Mouse (Mus musculus): ENCODE data around the gene Epb41l4b. TPM values are rescaled to one million over a fixed set of nuclear protein-coding genes. Genes with fewer than 3 reads are reported as not detected.

Gene Epb41l4b
- total and polyA plus RNA-seq, 2 experiments from 2014 or later = 1.8 to 6.2 TPM

DNA sequence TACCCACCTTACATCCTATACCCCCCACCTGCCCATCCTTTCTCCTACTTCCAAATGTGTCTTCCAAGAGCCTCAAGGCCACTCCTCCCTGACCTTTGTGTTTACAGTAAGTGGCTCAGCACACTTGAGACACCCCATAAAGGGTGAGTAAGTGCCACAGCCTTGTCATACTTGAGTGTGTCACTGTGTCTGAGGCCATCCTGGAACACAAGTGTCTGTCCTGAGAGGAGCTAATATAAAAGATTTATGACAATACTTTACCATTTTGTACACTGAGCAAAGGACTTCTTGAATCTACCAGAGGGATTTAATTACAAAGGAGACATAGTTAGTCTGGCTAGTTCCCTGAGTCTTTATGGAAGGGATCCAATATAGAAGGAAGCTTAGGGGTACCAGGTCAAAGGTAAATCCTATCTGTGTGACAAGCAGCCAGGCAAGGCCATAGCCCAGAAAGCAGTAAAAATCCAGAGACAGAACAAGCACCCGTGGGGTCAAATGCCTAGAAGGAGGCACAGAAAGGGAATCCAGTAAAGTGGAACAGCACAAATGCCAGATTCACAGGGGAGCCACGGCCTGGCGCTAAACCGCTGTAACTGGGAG, 2.9 kb downstream of the Epb41l4b start:
- H3K4me3 ChIP-seq (ENCODE audit: low read depth, low read length) = no peak overlapping the region
- H3K9ac ChIP-seq = no peak overlapping the region
- H3K36me3 ChIP-seq (ENCODE audit: insufficient read depth) = no peaks in the 10 kb centered on the region

DNA sequence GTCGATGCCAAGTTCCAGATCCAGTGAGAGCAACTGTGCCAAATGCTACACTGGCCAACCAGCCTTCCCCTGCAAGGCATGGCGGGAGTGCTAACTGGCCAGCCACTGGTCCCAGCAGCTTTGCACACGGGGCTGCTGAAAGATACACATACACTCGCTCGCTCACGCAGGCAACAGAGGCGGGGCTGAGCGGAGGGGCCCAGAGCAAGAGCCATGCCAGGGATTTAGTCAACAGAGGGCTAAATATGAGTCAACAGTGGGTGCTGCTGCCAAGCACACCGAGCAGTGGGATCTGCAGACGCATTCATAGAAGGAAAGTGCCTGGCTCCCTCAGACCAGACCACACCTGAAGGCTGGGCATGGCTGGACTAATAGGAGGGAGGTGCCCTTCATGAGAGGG, 3.8 kb downstream of the Epb41l4b start:
- Histone ChIP-seq H3K4me2 (ENCODE audit: low read depth) (peak overlapping the region; percentile 15; the same call in 1 of the 2 replicates), H3K4me1 (ENCODE audit: insufficient read depth) (peaks cover 3% of the 10 kb centered on the region; the same call in 1 of the 2 replicates), H3K27me3 (ENCODE audit: insufficient read depth, low read length) (peaks cover 25% of the 10 kb centered on the region), H3K27ac (ENCODE audit: low read depth, low read length) (no peak overlapping the region), H3K9me3 (ENCODE audit: low read length) (no peaks in the 10 kb centered on the region), H3K9ac (no peak overlapping the region), H3K36me3 (ENCODE audit: insufficient read depth) (no peaks in the 10 kb centered on the region), H3K4me3 (ENCODE audit: low read depth, low read length) (no peak overlapping the region)
- ATAC-seq (peak; percentile 38), DNase-seq (peak; percentile 59)
- no peak for TF ChIP-seq CTCF (IDR thresholded peaks at IDR 0.05; ENCODE audit: low read depth)
- WGBS = 29% methylated on average over 10 of the region's 10 CpGs

More for the DNA sequence above, 2.9 kb downstream of the Epb41l4b start:
- WGBS = 24% methylated on average over 4 of the region's 4 CpGs
- Histone ChIP-seq H3K9me3 (ENCODE audit: low read length) (no peaks in the 10 kb centered on the region), H3K4me1 (ENCODE audit: insufficient read depth) (peaks cover 3% of the 10 kb centered on the region; the same call in 1 of the 2 replicates), H3K27me3 (ENCODE audit: insufficient read depth, low read length) (peaks cover 31% of the 10 kb centered on the region), H3K27ac (ENCODE audit: low read depth, low read length) (no peak overlapping the region), H3K4me2 (ENCODE audit: low read depth) (no peak overlapping the region)
- DNase-seq (no peak), ATAC-seq (no peak)
- TF ChIP-seq CTCF (IDR thresholded peaks at IDR 0.05; ENCODE audit: low read depth) = no peak

DNA sequence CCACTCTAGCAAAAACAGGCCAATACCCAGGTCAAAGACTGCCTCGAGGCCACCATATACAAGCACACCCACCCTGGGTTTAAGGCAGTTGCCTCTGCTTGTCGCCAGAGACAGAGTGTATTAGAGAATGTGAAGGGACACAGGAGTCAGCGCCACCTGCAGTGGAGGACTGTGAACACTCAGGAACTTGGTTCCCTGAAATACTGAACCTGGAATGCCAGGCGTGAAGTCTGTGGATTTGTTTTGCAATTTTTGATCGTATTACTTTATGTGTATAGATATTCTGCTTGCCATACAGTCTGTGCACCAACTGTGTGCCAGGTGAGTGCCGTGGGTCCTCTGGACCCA, 5.2 kb downstream of the Epb41l4b start:
- WGBS = 73% methylated on average over 6 of the region's 6 CpGs
- H3K36me3 ChIP-seq (ENCODE audit: insufficient read depth) = no peaks in the 10 kb centered on the region
- H3K9me3 ChIP-seq (ENCODE audit: low read length) = no peaks in the 10 kb centered on the region
- H3K4me1 ChIP-seq (ENCODE audit: insufficient read depth) = peaks cover 3% of the 10 kb centered on the region; the same call in 1 of the 2 replicates
- ATAC-seq (no peak), DNase-seq (no peak)
- no peak overlapping the region for H3K4me3 ChIP-seq (ENCODE audit: low read depth, low read length)
- peak; percentile 25 for TF ChIP-seq CTCF (IDR thresholded peaks at IDR 0.05; ENCODE audit: low read depth)
- H3K27ac ChIP-seq (ENCODE audit: low read depth, low read length) = no peak overlapping the region
- H3K9ac ChIP-seq = no peak overlapping the region
- H3K4me2 ChIP-seq (ENCODE audit: low read depth) = no peak overlapping the region
- peaks cover 20% of the 10 kb centered on the region for H3K27me3 ChIP-seq (ENCODE audit: insufficient read depth, low read length)

DNA sequence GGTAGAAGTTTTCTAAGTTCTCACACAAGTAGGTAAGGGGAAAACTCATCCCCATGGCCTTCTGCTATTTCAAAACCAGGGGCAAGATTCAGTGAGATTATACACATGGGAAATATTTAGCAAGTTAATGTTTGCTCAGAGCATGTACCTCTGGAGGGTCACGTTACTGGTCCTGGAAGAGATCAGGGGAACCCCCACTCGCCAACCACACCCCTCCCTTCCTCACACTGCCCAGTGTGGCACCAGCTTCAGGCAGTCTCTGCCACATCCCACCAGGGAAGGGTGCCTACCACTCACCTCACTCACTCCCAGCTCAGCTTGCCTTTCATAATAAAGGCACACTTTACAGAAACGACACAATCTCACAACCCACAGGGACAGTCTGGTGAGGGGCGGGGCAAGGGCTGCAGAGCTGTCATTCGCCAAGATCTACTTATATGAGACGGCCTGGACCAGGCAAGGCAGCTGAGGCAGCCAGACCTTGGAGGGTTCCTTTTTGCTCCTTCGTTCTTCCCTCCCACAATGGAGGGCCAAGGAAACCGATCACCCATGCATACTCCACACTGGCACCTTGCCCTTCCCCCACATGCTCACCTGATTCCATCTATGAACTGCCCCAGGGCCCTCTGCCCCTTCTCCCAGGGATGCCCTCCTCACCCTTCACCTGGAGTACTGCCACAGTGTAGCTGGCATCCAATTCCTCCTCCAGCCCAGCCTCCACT, 5.7 kb downstream of the Epb41l4b start:
- peaks cover 1% of the 10 kb centered on the region; the same call in 1 of the 2 replicates for H3K4me1 ChIP-seq (ENCODE audit: insufficient read depth)
- ATAC-seq = no peak
- no peak overlapping the region for H3K27ac ChIP-seq (ENCODE audit: low read depth, low read length)
- WGBS = 81% methylated on average over 8 of the region's 8 CpGs
- no peak for DNase-seq
- H3K9ac ChIP-seq = no peak overlapping the region
- H3K9me3 ChIP-seq (ENCODE audit: low read length) = no peaks in the 10 kb centered on the region
- no peaks in the 10 kb centered on the region for H3K36me3 ChIP-seq (ENCODE audit: insufficient read depth)
- no peak for TF ChIP-seq CTCF (IDR thresholded peaks at IDR 0.05; ENCODE audit: low read depth)
- H3K4me2 ChIP-seq (ENCODE audit: low read depth) = no peak overlapping the region
- H3K27me3 ChIP-seq (ENCODE audit: insufficient read depth, low read length) = peaks cover 20% of the 10 kb centered on the region
- no peak overlapping the region for H3K4me3 ChIP-seq (ENCODE audit: low read depth, low read length)

DNA sequence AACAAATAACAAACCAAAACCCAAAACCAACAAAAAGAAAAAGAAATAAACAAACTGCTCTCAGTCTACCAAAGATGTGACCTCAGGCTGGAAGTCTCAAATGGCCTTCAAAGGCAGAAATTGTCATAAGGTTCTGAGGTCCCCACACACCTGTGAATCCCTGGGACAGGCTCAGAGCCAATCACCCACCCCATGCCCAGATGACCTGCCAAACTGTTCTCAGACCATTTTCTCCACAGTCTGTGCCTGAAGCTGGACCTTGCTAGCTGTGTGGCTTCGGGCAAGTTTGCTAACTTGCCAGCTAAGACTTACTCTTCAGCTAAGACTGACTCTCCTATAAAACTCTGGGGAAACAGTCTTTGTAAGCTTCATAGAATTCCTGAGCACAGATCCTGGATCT, 7.8 kb downstream of the Epb41l4b start:
- no peaks in the 10 kb centered on the region for H3K9me3 ChIP-seq (ENCODE audit: low read length)
- no peak for TF ChIP-seq CTCF (IDR thresholded peaks at IDR 0.05; ENCODE audit: low read depth)
- ATAC-seq (no peak), DNase-seq (no peak)
- no peaks in the 10 kb centered on the region for H3K4me1 ChIP-seq (ENCODE audit: insufficient read depth)
- 84% methylated on average over 1 of the region's 1 CpGs for WGBS
- H3K27ac ChIP-seq (ENCODE audit: low read depth, low read length) = no peak overlapping the region
- no peak overlapping the region for H3K4me2 ChIP-seq (ENCODE audit: low read depth)
- H3K4me3 ChIP-seq (ENCODE audit: low read depth, low read length) = no peak overlapping the region
- H3K9ac ChIP-seq = no peak overlapping the region
- no peaks in the 10 kb centered on the region for H3K36me3 ChIP-seq (ENCODE audit: insufficient read depth)
- H3K27me3 ChIP-seq (ENCODE audit: insufficient read depth, low read length) = peaks cover 9% of the 10 kb centered on the region

DNA sequence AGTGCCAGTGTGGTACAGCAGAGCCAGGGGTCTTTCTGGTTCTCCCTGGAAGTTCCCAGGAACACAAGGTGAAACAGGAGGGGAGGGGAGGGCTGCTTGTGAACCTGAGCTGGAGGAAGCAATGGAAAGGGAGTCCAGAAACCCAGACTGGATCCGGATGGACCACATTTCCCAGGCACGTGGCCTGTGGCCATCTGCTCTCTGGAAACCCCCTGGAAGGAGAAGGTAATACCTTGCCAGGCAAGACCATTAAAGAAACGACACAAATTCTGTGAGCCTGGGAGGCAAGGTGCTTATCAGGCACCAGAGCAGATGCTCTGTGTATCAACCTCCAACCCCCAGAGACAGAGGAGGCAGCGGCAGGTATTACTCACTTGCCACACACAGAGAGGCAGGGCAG, 8.7 kb downstream of the Epb41l4b start:
- TF ChIP-seq CTCF (IDR thresholded peaks at IDR 0.05; ENCODE audit: low read depth) = no peak
- Histone ChIP-seq H3K36me3 (ENCODE audit: insufficient read depth) (no peaks in the 10 kb centered on the region), H3K4me2 (ENCODE audit: low read depth) (no peak overlapping the region), H3K27ac (ENCODE audit: low read depth, low read length) (no peak overlapping the region), H3K9ac (no peak overlapping the region), H3K4me3 (ENCODE audit: low read depth, low read length) (no peak overlapping the region), H3K4me1 (ENCODE audit: insufficient read depth) (no peaks in the 10 kb centered on the region), H3K27me3 (ENCODE audit: insufficient read depth, low read length) (0 out of 2 replicates have a peak, but pooled peaks cover under 1% of the 10 kb centered on the region), H3K9me3 (ENCODE audit: low read length) (no peaks in the 10 kb centered on the region)
- 66% methylated on average over 4 of the region's 4 CpGs for WGBS
- ATAC-seq (no peak), DNase-seq (no peak)

DNA sequence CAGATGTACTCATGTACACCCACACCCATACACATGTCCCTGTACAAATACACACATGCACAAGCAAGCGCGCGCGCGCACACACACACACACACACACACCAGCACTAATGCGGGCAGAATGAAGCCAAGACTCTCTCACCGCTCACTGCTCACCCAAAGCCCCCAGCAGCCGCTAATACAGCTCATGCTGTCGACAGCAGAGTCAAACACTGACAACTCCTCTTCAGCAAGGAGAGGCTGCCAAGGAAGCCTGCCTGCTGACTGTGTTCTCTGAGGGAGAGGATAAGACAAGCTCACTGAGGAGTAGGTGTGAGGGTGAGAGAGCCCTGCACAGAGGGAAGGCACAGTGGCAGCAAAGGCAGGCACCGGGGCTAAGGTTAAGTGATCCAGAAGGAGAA, 11.4 kb downstream of the Epb41l4b start:
- Histone ChIP-seq H3K9me3 (ENCODE audit: low read length) (no peaks in the 10 kb centered on the region), H3K9ac (no peak overlapping the region), H3K27ac (ENCODE audit: low read depth, low read length) (no peak overlapping the region), H3K4me3 (ENCODE audit: low read depth, low read length) (no peak overlapping the region), H3K4me2 (ENCODE audit: low read depth) (no peak overlapping the region), H3K36me3 (ENCODE audit: insufficient read depth) (no peaks in the 10 kb centered on the region), H3K4me1 (ENCODE audit: insufficient read depth) (no peaks in the 10 kb centered on the region), H3K27me3 (ENCODE audit: insufficient read depth, low read length) (no peaks in the 10 kb centered on the region)
- whole genome bisulfite sequencing = 66% methylated on average over 10 of the region's 10 CpGs
- no peak for DNase-seq
- ATAC-seq = peak; percentile 50; the same call in 1 of the 2 replicates
- TF ChIP-seq CTCF (IDR thresholded peaks at IDR 0.05; ENCODE audit: low read depth) = no peak

All from forebrain, postnatal 0 days (tissue).